Mouse (Mus musculus): Measurements from ENCODE around the gene Ss18l1. TPM values are rescaled to one million over a fixed set of nuclear protein-coding genes. Genes with fewer than 3 reads are reported as not detected.

Gene Ss18l1
- total RNA-seq, 2 experiments from 2014 or later: 38.0 to 40.6 TPM

GRCm38 (mm10) chr2:180117485-180118194, 75.3 kb downstream of the Ss18l1 start:
- peak; percentile 51 to 61 for DNase-seq (ENCODE audit: low spot score in 2 of 2)

GRCm38 (mm10) chr2:180118661-180119438, 76.5 kb downstream of the Ss18l1 start, which contains the start of gene Osbpl2:
TSS of gene Osbpl2 (plus strand) at chr2:180119306.
- peak; percentile 99 to 100 for DNase-seq (ENCODE audit: low spot score in 2 of 2)

Other genes starting within 250 kb of the Ss18l1 start
- 10 to 100 TPM; 18.7 to 19.0 TPM for gene Taf4, start 65.9 kb upstream of the Ss18l1 start, total RNA-seq (2021)
- 100 to 1,000 TPM; 129 to 134 TPM for gene Lsm14b, start 17.5 kb upstream of the Ss18l1 start, total RNA-seq (2021)
- gene Psma7, start 76 bp upstream of the Ss18l1 start, total RNA-seq (2021): 100 to 1,000 TPM; 215 to 226 TPM
- 10 to 100 TPM; 15.0 to 17.7 TPM for gene Mtg2, start 28.1 kb downstream of the Ss18l1 start, total RNA-seq (2021)
- gene Hrh3, start 62.0 kb downstream of the Ss18l1 start, total RNA-seq (2021): 10 to 100 TPM; 15.3 to 16.2 TPM
- 10 to 100 TPM; 53.2 to 54.4 TPM for gene Osbpl2, start 76.8 kb downstream of the Ss18l1 start, total RNA-seq (2021)
- gene Adrm1, start 129.0 kb downstream of the Ss18l1 start, total RNA-seq (2021): 100 to 1,000 TPM; 107 to 117 TPM
- gene Lama5, start 183.3 kb downstream of the Ss18l1 start, total RNA-seq (2021): 1 to 10 TPM; 8.1 to 9.6 TPM
- 100 to 1,000 TPM; 654 to 715 TPM for gene Rps21, start 214.9 kb downstream of the Ss18l1 start, total RNA-seq (2021)
- 10 to 100 TPM; 38.6 to 40.1 TPM for gene Cables2, start 231.0 kb downstream of the Ss18l1 start, total RNA-seq (2021)
- not detected for gene Rbbp8nl, start 247.4 kb downstream of the Ss18l1 start, total RNA-seq (2021)

All from layer of hippocampus, postnatal 10 days (tissue).